Mouse (Mus musculus) cerebellum, postnatal 25 days (tissue): ENCODE data around the gene Stab2.
A peak's percentile ranks its signal among the peaks of the same experiment; 100 is the strongest.

Experiments used
- DNase-seq, 2 experiments: peaks; one replicate each; pipeline ENCODE4 v3.0.0; 2021; ENCODE audit warnings: mixed read lengths in 2 of 2

The Stab2 gene

DNA sequence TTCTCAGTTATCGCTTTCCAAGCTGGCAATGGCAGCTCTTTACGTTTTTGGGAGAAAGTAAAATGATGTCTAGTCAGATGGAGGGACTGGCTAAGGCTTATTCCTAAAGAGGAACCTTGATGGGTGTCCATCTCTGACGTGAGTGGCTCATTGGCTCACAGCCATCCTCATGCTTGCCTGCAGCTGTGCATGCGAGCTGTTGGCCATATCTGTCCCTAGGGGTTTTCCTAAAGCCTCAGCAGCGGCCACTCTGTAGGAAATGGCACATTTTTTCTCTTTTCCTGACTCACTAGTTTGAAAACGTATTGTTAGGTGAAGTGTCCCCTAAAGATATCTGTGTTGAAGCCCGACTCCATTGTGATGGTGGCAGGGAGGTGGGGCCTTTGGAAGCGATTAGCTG is 18.0 kb downstream of the Stab2 start:
- DNase-seq: no peak

DNA sequence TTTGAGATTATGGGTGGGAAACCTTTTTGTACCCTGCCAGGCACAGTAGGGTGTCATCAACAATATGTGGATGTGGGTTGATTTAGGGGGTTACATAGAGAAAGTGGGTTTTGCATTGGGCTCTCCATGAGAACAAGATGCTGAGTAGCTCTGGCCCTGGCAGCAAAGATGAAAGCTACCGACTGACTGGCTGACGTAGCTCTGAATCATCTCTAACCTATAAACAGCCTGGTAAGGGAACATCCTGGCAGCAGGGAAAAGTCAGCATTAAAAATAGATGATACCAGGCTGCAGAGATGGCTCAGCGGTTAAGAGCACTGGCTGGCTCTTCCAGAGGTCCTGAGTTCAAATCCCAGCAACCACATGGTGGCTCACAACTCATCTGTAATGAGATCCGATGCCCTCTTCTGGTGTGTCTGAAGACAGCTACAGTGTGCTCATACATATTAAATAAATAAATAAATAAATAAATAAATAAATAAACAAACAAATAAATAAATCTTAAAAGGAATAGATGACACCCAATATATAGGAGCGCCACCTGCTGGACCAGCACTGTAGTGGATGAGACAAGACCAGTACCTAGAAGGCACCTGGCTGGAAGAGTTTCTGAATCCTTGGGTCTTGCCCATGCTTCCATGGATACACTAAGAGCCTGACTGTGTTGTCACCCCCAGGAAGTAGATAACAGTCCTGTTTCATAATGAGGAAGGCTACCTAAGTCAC is 31.7 kb downstream of the Stab2 start:
- DNase-seq: peak; percentile 19 to 55

DNA sequence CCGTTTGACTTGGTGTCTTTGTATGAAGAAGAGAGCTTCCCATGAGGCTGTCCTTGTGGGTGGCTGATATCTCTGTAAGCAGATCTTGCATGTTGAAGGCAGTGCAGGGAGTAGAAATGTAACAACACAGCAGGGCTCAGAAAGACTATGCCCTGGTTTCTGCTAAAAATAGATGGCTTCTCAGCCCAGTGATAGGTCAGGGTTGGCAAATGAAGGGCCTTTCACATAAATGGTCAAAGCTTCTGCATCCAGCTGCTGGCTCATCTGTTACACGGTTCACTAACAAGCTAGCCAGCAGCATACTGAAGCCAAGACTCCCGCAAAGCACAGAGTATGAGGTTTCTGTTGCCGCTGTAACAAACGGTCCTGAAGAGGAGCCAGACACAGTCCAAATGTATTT is 34.5 kb downstream of the Stab2 start:
- DNase-seq: no peak

DNA sequence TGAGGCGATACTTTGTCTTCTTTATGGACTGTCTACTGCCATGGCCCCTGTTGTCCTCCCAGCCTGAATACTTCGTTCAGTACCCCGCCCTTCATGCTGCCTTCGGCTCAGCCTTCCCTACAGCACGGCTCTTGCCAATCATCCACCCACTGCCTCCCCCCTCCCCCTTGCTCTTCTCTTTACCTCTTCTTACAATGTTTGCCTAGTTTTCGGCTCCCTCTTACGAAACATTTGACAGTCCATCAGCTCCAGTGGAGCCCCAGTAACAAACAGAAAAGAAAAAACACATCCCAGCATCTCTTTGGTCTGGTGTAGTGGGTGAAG is 35.4 kb downstream of the Stab2 start:
- DNase-seq: no peak

DNA sequence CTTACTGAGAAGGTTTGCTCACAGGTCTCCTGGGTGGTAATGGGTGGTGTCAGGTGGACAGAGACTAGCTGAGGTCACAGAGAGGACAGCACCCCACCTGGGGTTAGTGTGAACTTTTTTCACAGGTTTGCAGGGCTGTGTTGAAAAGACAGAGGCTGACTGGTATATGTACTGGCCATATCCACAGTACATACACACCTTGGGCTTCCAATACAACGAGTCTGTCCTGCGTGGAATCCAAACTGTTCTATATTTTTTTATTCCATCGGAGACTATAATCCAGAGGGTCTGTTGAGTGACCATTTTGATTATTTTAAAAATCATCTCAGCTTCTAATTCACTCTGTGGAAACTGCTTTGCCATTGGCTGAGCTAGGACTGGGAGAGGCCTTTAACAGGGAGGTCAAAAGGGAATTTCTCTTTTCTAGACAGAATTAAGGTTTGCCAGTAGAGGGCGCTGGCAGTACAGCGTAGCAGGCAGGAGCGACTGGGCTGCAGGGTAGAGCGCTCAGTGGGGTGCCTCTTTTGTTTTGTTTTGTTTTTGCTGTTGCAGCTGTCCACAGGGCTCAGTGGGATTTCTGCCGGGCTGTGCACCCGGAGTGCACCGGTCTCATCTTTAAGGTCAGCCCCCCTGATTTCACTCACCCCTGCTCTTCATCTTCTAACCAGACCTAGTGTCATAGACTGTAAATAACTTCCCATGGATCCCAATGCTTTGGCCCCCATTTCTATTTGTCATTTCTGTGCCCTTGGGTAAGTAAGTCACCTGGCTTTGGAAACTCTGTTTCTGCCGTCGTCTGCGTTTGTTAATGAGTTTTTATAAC is 35.9 kb downstream of the Stab2 start:
- peak; percentile 60 to 78 for DNase-seq

DNA sequence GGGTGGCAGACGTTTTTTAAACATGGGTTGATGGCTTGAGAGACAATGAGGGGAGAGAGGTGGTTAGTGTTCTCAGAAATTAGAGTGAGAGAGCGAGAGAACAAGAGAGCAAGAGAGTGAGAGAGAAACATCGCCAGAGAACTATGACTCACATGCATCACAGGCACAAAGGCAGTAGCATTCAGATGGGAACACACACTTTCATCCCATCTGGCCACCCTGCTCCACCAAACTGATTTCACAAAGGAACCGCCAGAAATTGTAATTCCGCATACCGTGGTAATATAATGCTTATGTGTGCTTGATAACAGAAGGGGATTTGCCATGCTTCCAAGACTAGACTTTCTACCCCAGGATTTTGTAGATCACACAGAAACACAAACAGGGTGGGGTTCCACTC is 38.5 kb downstream of the Stab2 start:
- no peak for DNase-seq

DNA sequence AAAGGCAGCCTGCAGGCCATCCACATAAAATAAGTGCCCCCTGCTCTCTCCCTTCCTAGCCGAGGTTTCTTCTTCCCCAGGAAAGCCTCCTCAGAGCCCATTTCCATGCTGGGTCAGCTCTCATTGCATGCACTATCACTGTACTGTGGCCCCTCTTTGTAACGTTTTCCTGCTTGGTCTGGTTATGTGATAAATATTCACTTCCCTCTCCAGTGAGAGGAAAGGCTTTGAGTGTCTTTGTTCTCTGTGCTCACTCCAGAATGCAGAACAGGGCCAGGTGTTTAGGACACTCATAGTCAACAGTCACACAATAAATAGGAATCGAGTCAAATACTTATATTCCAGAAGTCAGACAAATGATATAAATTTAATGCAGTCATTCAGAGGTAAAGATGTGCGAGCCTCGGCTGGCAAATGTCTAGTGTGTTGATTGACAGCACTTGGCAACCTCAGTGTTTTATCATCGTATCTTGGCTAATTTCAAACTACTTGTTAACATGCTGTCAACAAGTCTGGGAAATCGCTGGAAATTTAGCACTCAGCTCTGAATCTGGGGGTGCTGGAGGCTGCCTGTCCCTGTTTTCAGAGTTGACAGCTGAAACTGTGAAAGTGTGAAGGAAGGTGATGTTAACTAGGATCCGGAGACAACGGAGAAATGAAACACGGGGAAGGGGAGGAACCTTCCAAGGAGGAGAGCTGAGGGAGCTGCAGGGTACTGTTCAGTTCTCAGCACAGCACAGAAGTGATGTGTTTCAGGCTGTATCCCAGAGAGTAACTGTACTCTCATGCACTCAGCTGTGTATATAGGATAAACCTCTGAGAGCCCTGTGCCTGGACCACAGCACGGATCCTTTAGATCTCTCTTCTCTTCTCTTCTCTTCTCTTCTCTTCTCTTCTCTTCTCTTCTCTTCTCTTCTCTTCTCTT is 46.0 kb downstream of the Stab2 start:
- DNase-seq: no peak

DNA sequence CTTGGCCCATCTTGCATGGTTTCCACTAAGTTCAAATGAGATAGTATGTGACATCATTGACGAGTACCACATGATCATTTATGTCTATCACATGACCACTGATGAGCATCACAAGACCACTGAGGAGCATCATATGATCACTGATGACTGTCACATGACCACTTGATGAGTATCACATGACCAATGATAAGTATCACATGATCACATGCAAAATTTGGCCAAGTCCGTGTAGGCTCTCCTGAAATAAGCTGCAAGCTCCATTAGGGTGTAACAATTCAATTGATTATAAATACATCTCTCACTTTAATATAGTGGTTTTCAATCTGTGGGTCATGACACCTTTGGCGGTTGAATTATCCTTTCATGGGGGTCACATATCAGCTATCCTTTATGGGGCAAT is 52.5 kb downstream of the Stab2 start:
- no peak for DNase-seq

DNA sequence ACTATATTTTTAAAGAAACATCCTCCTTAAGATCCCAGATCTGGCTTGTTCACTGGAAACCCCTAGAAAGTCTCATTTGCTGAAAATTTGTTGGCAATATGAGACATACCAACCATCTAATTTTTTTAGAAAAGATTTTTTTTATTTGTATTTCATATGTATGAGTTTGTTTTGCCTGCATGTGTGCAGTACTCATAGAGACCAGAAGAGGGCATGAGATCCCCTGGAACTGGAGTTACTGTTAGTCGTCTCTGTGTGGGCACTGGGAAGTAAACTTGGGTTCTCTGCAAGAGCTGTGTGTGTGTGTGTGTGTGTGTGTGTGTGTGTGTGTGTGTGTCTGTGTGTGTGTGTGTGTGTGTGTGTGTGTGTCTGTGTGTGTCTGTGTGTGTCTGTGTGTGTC is 55.1 kb downstream of the Stab2 start:
- no peak for DNase-seq

DNA sequence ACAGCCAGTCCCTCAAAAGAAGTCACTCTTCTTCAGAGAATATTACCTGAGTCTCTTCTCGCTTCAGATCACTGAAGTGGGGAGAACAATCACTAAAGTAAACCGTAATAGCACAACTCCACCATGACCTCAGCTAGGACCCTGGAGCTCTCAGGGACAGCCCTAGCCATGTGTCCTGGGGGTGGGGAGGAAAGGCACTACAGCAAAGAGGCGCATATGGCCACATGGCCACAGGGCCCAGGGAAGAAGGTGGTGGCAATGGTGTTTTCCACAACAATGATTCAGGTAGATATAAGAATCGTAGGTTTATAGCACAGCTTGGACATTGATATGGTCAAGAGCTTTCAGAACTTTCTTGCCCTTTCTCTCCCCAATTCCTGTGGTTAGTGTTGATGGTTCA is 57.0 kb downstream of the Stab2 start:
- DNase-seq: no peak

DNA sequence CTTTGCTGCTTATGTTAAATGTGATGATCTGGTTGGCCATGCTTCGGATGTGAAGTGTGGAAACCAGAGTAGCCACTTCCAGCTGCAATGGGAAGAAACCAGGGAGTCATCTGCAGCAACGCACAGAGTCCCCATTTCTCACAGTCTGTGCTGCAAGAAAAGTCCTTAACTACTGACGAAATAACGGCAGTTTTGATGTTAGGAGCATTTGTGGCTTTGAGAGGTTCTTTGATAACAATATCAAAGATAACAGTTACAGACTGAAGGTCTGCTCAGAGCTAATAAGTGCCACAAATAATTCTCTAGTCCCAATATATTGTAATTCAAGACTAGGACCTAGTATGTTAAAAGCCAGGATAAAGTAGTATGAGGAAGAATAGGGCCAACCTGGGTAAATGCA is 57.9 kb downstream of the Stab2 start:
- no peak for DNase-seq

DNA sequence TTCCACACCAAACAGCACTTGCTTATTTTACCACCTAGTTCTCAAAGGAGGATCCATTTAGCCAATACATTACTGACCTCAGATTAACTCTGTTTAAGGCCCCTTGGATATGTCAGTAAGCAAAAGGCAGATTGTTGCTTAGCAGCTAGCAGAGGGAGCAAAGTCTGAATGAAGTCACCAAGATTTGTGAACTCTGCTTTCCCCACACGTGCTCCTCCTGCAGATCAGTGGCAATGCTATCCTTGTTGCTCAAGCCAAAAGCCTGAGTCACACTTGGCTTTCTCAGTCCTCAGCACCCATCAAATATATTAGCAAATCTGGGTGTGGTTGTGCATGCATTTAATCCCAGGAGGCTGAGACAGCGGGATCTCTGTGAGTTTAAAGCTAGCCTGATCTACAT is 60.3 kb downstream of the Stab2 start:
- no peak for DNase-seq

DNA sequence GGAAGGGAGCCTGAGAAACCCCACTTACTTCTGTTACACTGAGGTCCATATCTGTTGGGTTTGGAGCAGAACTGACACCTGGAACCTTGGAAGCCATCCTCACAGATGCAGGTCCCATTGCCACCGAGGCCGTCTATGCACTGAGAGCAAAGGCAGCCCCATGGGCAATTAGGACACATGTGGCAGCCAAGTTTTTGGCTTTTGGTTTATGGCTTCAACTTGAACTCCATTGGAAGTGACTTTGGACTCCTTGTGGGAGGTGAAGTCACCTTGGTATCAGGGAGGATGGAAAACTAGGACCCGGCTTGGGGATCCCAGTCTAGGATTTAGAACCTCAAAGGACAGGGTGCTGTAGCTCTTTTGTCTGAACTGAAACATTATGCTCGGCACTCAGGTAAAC is 67.2 kb downstream of the Stab2 start:
- DNase-seq: no peak

DNA sequence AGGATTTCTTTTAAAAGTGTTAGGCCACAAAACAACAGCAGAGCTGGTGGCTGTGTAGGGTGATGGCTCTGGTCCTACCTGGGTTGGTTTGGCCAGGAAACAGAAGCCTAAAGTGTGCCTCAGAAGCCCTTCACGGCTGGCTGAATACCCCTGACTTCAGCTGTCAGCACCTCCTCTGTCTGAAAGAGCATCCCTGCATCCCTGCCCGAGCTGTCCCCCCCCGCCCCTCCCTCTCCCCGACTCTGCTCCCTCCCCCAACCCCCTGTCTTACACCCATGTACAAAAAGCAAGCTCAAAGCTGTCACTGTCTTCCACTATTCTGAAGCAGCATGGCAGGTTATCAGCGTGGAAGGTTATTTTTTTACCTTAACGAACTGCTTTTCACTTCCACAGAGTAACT is 73.4 kb downstream of the Stab2 start:
- no peak for DNase-seq

DNA sequence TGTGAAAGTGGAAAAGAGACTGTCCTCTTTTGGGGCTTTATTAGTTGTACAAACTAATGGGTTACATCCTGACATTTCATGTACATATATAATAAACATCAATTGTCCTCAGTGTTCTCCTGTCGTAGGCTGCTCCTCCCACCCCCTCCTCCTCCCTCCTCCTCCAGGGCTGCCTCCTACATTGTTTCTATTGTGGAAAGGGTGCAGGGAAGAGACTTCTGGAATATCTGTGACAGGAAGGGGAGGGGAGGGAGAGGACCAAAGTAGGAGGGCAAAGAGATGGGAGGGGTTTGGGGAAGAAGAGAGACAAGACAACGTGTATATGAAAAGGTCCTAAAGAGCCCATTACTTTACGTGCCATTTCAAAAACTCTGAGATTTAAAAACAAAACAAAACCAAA is 73.9 kb downstream of the Stab2 start:
- no peak for DNase-seq

DNA sequence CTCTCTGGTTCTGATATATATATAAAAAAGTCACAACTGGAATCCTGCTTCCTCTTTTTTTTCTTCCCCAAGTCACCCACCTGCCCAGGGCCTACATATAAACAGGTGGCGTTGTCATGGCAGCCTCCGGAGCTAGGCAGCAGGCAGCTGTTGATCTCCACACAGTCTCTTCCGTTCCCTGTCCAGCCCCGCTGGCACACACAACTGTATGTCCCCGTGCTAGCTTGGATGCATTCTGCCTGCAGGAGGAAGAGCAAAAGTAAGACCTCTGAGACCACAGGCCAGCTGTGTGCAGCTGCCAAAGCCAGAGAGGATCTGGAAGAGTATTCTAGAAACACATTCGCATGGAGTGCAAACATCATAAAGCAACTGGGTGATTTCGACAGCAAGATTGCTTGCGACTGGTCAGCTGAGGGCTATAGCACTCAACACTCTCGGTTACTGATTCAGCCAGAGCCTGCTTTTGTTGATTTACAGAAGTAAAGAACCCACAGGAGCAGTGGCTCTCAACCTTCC is 74.6 kb downstream of the Stab2 start:
- DNase-seq: no peak

DNA sequence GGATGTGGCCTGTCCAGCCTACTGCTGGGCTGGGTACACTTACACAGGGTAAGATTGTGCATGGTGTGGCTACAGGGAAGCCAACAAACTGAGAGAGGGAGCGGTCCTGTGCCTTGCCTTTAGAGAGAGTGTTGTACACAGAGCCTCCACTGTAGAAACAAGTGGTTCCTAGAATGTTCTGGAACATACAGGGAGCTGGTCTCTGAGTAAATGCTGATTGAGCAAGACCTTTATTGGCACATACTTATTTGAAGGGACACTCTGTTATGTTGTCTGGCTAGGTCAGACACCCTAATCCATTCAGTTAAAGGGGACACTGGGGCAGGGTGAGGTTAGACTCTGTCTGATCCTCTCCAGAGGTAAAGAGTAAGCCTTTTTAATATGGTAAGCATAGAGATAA is 84.2 kb downstream of the Stab2 start:
- no peak for DNase-seq

DNA sequence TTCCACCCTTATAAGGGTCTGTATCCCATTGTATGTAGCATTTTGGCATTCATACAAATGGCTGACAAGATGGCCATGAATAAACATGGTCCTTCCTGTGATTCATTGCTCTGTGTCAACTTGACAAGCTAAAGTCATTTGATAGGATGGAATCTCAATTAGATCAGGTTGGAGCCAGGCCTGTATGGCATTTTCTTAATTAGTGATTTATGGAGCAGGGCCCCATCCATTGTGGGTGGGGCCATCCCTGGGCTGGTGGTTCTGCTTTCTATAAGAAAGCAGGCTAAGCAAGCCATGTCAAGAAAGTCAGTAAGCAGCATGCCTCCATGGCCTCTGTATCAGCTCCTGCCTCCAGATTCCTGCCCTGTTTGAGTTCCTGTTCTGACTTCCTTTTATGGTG is 92.2 kb downstream of the Stab2 start:
- DNase-seq: no peak

DNA sequence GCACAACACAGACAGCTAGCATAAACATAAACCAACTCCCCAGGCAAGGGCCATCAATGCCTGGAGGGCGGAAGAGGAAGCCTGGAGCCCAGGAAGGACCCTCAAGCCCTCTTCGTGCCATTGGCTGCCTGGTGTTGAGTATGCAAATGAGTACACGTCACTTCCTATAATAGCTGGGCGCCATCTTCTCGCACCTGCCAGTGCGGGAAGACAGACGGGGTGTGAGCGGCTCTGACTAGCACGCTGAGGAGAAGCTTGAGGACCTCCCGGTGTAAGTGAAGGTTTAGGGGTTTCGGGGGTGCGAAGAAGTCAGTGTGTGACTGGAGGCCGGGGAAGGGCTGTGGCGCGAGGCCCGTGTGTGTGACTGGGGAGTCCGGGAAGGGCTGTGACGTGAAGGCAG is 99.3 kb downstream of the Stab2 start:
- no peak for DNase-seq

DNA sequence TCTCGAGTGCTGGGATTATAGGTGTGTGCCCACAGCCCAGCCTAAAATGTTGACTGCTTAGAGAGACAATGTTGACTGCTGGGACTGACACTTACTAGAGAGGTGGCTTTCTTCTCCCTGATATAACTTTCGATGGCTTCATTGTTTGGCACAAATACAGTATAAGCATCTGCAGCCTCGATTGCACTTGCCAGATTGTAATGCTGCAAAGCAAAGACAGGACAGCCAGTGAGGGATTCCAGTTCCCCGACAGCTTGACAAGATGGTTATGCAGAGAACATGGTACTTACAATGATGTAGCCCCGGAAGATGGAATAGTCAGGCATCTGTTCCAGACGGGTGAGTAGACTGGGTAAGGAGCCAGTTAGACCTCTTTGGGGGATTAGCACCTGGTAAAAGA is 100.8 kb downstream of the Stab2 start:
- DNase-seq: no peak

DNA sequence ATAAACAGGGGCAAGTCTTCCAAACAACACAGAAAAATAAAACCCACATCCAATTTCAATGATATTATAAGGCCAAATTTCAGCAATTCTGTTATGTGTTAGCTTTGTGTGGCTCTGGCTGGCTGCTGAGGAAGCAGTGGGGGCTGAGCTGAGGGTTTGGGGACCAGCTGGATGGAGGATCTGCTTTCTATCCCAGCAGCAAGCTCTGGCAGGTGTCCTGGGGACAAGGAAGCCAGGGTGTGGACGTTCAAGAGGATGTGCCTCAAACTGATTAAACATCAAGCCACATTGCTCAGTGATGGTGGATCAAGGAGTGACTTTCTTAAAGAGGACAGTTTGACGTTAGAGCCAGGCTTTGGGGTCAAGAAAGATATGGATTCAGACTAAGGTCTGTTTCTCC is 112.3 kb downstream of the Stab2 start:
- DNase-seq: no peak

DNA sequence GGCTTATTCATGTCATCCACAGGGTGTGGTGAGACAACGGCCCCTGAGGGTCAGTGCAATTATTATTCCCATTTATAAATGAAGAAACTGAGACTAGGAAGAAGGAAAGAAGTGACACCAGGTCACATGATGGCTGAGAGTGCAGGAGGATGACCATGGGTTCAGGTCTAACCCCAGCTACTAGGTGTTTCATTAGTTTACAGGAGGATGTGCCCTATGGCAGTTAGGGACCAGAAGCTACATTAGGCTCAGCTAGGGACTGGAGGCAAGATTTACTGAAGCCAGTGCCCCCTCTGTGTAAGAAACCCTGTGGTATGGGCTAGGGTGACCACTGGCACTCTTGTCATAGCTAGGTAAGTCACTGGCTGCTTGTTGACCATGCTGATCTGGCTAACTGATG is 116.8 kb downstream of the Stab2 start:
- DNase-seq: no peak

DNA sequence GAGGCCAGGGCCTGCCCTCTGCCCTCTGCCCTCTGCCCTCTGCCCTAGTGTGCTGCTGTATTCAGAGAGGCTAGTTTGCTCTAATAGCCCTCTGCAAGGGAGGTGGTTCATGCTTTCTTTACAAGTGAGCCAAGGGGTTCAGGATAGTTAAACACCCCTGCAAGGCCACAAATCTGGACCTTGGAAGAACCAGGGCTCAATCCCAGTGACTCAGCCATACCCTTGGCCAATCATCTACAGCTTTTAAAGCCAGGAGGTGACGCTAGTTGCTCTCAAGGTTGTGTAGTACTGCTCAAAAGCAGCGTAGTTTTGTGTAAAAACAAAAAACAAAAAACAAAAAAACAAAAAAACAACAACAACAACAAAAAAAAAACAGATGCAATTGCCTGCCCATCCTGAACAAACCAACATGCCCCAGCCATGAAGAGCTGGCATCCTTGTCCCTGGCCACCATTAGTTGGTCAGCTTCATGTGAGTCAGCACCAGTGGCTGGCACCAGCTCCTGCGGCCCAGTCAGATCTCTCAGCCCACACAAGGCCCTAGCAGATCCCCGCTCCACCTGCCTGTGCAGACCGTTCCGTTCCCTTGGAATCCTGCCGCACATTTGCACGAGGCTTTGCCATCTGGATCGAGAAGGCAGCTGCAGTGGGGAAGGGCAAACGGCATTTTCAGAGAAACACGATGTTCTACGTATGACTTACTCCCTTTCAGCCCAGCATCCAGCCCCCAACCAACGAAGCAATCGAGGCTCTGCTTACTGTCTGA is 117.5 kb downstream of the Stab2 start:
- DNase-seq: peak; percentile 12 to 43
